Mouse (Mus musculus): Measurements from ENCODE around the gene 2900026A02Rik. TPM values are rescaled to one million over a fixed set of nuclear protein-coding genes. Genes with fewer than 3 reads are reported as not detected.

Gene 2900026A02Rik
- polyA plus RNA-seq, 1 experiment = 0.01 TPM

DNA sequence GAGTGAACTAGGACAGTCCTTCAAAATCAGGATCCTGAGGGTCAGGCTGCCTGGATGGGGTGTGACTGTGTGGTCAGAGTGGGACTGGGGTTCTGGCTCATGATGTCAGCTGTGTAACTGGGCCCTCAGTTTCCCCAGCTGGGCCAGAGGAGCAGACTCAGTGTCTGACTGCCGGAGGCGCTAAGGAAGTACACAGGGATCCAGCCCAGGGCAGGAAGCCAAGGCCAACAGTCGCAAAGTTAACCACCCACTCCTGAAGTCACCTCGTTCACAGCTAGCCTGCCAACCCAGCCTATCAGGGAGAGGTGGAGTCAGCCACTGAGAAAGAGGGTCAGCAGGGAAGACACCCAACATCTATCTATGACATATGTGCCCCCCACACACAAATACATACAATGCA, 13.0 kb downstream of the 2900026A02Rik start:
- no peaks in the 10 kb centered on the region for H3K9me3 ChIP-seq (ENCODE audit: control insufficient read depth, low read length)
- H3K36me3 ChIP-seq (ENCODE audit: control insufficient read depth) = no peaks in the 10 kb centered on the region
- H3K27me3 ChIP-seq (ENCODE audit: control insufficient read depth) = no peaks in the 10 kb centered on the region
- H3K4me3 ChIP-seq (replicated peaks) = no peak overlapping the region
- no peak for TF ChIP-seq TAL1 (IDR thresholded peaks at IDR 0.05; ENCODE audit: low read length)
- H3K4me1 ChIP-seq (ENCODE audit: control insufficient read depth) = no peaks in the 10 kb centered on the region

DNA sequence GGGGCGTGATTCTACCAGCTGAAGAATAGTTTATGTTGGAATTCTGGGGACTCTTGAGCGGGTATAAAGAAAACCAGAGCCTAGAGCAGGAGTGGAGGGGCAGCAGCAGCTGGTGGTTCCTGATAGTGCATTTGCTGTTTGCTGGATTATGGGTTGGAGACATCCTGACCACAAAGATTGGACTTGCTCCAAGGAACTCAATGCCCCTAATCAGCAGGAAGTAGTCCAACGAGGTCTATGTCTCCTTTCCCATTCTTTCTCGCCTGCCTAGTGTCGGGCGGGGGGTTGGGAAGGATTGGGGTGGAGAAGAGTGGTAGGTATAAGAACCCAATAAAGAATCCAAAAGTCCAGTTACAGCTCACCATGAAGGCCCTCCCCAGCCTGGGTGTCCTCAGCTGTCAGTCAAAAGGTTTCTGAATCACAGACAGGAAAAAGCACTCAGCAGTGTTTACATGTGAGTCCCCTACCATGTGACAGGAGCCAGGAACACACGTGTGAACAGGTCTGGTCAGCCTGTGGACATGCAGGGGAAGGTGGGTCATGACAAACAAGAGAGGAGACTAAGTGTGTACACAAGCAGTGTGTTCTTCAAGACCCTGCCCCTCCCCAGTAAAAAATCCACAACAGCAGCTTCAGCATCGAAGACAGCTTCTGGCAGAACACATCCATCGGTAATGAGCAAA, 14.2 kb downstream of the 2900026A02Rik start:
- TF ChIP-seq GATA1 (IDR thresholded peaks at IDR 0.05; ENCODE audit: low read length) = no peak
- no peak for TF ChIP-seq TAL1 (IDR thresholded peaks at IDR 0.05; ENCODE audit: low read length)
- Histone ChIP-seq H3K9me3 (ENCODE audit: control insufficient read depth, low read length) (no peaks in the 10 kb centered on the region), H3K4me1 (ENCODE audit: control insufficient read depth) (no peaks in the 10 kb centered on the region), H3K36me3 (ENCODE audit: control insufficient read depth) (no peaks in the 10 kb centered on the region), H3K27me3 (ENCODE audit: control insufficient read depth) (no peaks in the 10 kb centered on the region), H3K4me3 (replicated peaks) (no peak overlapping the region)

DNA sequence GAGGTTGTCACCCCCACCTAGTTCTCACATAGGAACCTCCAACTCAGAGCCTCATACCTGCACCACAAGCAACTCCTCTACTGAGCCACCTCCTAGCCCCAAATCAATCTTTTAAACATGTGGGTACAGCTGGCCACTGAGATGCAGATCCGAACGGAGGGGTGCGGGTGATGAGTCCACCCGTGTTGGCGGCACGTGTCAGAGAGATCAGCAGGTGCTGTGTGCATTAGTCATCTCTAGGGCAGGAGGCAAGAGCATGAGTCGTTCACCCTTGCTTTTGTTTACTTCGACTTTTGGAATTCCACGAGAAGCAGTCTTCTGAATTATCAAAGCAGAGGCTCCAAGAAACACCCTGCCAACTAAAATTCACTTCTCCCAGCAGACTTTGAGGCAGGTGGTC, 16.8 kb downstream of the 2900026A02Rik start:
- no peak overlapping the region for H3K4me3 ChIP-seq (replicated peaks)
- TF ChIP-seq TAL1 (IDR thresholded peaks at IDR 0.05; ENCODE audit: low read length) = no peak
- no peak for TF ChIP-seq GATA1 (IDR thresholded peaks at IDR 0.05; ENCODE audit: low read length)
- H3K36me3 ChIP-seq (ENCODE audit: control insufficient read depth) = no peaks in the 10 kb centered on the region
- H3K27me3 ChIP-seq (ENCODE audit: control insufficient read depth) = no peaks in the 10 kb centered on the region
- no peaks in the 10 kb centered on the region for H3K4me1 ChIP-seq (ENCODE audit: control insufficient read depth)
- no peaks in the 10 kb centered on the region for H3K9me3 ChIP-seq (ENCODE audit: control insufficient read depth, low read length)

DNA sequence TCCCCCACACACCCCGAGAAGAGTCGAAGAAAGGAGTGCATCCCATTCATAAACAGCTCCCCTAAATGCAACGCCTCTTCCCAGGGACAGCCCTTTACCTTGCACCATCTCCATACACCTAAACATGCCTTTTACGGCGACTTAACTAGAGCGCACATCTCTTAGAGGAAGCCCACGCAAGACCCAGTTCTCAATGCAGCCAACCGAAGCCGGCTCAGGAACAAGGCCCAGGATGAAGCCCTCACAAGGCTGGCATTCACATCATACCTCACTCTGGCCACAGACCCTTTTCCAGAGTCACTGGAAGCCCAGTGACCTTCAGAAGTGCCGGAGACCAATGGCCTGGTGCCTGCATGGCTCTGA, 21.3 kb downstream of the 2900026A02Rik start:
- TF ChIP-seq TAL1 (IDR thresholded peaks at IDR 0.05; ENCODE audit: low read length) (no peak), GATA1 (IDR thresholded peaks at IDR 0.05; ENCODE audit: low read length) (no peak)
- H3K9me3 ChIP-seq (ENCODE audit: control insufficient read depth, low read length) = no peaks in the 10 kb centered on the region
- H3K36me3 ChIP-seq (ENCODE audit: control insufficient read depth) = no peaks in the 10 kb centered on the region
- H3K4me1 ChIP-seq (ENCODE audit: control insufficient read depth) = no peaks in the 10 kb centered on the region
- H3K4me3 ChIP-seq (replicated peaks) = no peak overlapping the region
- no peaks in the 10 kb centered on the region for H3K27me3 ChIP-seq (ENCODE audit: control insufficient read depth)

DNA sequence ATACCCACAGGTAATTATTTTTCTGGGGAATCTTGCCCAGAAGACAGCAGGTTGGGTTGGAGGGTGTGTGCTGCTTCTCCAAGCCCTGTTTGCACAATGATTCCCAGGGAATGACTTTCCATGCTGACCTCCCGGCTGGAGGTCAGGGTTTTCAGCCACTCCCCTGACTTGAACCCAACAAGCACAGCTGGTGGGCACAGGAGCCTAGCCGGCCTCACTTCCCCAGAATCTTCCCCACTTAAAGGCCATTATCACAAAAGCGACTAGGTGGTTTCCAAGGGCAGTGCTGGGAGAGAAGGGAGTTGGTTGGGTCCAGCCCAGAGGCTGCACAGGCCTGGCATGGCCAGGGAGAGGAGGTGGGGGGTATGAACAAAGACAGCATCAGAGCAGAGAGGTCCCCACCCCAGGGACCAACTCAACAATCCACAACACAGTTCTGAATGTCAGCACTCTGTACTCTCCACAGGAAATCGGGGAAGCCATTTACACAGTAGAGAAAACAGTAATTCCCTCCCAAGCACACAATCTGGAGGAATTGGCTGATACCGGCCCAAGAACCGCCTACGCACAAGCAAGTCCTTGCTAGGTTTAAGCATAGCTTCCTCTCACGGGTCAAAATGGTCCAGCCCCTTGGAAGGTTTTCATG, 21.8 kb downstream of the 2900026A02Rik start:
- no peaks in the 10 kb centered on the region for H3K36me3 ChIP-seq (ENCODE audit: control insufficient read depth)
- TF ChIP-seq TAL1 (IDR thresholded peaks at IDR 0.05; ENCODE audit: low read length) (no peak), GATA1 (IDR thresholded peaks at IDR 0.05; ENCODE audit: low read length) (no peak)
- H3K9me3 ChIP-seq (ENCODE audit: control insufficient read depth, low read length) = no peaks in the 10 kb centered on the region
- no peaks in the 10 kb centered on the region for H3K4me1 ChIP-seq (ENCODE audit: control insufficient read depth)
- no peaks in the 10 kb centered on the region for H3K27me3 ChIP-seq (ENCODE audit: control insufficient read depth)
- no peak overlapping the region for H3K4me3 ChIP-seq (replicated peaks)

DNA sequence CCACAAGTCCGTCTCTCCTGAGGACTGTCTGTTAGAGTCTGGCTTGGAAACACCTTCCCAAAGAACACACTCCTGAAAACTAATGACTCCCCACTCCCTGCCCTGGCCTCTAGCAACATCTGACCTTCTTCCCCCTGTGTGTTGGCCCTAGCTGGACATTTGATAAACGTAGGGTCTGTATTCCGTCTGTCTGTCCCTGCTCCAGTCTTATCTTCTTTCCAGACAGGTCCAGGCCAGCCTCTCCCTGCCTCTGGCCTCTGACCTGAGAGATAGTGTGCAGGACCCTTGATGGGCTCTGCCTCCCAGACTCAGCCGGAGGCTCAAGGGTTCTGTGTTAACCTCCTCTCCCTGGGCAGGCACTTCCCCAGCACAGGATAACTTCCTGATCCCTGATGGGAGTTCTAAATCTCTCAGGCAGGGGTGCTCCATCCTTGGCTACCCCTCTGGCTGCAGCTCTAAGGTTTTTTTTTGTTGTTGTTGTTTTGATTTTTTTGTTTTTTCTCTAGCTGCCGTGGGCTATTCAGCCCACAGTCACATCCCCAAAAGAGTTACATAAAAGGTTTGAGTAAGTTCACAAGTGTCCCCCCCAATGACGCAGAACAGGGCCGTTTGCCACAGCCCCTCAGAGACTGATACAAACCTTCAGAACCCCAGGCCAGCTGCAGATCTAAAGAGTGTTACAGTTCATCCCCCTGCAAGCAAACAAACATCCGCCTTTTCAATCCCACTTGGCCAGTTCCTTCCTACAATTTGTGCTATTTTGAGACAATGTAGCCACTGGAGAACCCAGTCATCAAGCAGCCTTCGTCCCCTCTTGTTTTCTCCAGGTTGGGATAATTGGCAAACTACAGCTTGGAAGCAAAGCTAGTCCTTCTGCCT, 23.9 kb downstream of the 2900026A02Rik start:
- no peaks in the 10 kb centered on the region for H3K36me3 ChIP-seq (ENCODE audit: control insufficient read depth)
- no peaks in the 10 kb centered on the region for H3K4me1 ChIP-seq (ENCODE audit: control insufficient read depth)
- TF ChIP-seq GATA1 (IDR thresholded peaks at IDR 0.05; ENCODE audit: low read length) (no peak), TAL1 (IDR thresholded peaks at IDR 0.05; ENCODE audit: low read length) (no peak)
- H3K9me3 ChIP-seq (ENCODE audit: control insufficient read depth, low read length) = no peaks in the 10 kb centered on the region
- no peak overlapping the region for H3K4me3 ChIP-seq (replicated peaks)
- no peaks in the 10 kb centered on the region for H3K27me3 ChIP-seq (ENCODE audit: control insufficient read depth)

DNA sequence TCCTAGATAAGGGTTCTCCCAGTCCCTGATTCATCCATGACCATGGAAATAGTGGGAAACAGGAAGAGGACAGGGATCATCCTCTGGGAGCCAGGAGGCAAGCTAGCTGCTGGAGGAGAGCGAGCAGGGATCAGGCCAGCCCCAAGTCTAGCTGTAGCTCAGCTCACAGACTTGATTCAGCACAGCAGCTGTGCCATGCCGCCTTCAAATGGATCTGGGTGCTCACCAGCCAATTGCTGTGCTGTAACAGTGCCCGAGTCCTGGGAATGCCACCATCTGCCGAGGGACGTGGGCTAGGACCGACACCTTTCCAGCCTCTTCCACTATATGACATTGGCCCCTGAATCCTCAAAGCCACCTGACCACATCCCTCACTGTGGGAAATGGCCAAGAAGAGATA, 25.1 kb downstream of the 2900026A02Rik start:
- H3K27me3 ChIP-seq (ENCODE audit: control insufficient read depth) = no peaks in the 10 kb centered on the region
- no peaks in the 10 kb centered on the region; the same call in 1 of the 2 replicates for H3K36me3 ChIP-seq (ENCODE audit: control insufficient read depth)
- H3K4me3 ChIP-seq (replicated peaks) = no peak overlapping the region
- no peak for TF ChIP-seq GATA1 (IDR thresholded peaks at IDR 0.05; ENCODE audit: low read length)
- no peak for TF ChIP-seq TAL1 (IDR thresholded peaks at IDR 0.05; ENCODE audit: low read length)
- H3K4me1 ChIP-seq (ENCODE audit: control insufficient read depth) = no peaks in the 10 kb centered on the region
- H3K9me3 ChIP-seq (ENCODE audit: control insufficient read depth, low read length) = no peaks in the 10 kb centered on the region

DNA sequence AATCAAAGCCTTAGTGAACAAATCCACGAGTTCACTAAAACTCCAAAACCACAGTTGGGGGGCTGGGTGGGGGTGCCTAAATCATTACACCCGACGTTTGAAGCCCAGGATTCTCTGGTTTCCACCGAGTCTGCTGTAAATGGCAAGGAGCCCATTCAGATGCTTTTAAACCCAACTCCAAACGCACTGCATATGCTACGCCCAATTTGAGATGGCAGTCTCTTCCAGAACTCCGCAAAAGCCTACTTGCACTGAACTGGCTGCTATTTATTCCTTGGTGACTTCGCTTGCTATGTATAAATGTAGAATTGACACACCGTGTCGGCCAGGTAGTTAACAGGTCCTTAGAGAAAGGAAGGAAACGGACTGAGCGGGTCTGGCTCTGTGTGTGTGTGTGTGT, 25.6 kb downstream of the 2900026A02Rik start:
- H3K9me3 ChIP-seq (ENCODE audit: control insufficient read depth, low read length) = no peaks in the 10 kb centered on the region
- no peaks in the 10 kb centered on the region; the same call in 1 of the 2 replicates for H3K36me3 ChIP-seq (ENCODE audit: control insufficient read depth)
- H3K4me3 ChIP-seq (replicated peaks) = no peak overlapping the region
- no peak for TF ChIP-seq GATA1 (IDR thresholded peaks at IDR 0.05; ENCODE audit: low read length)
- TF ChIP-seq TAL1 (IDR thresholded peaks at IDR 0.05; ENCODE audit: low read length) = no peak
- no peaks in the 10 kb centered on the region for H3K27me3 ChIP-seq (ENCODE audit: control insufficient read depth)
- no peaks in the 10 kb centered on the region for H3K4me1 ChIP-seq (ENCODE audit: control insufficient read depth)

DNA sequence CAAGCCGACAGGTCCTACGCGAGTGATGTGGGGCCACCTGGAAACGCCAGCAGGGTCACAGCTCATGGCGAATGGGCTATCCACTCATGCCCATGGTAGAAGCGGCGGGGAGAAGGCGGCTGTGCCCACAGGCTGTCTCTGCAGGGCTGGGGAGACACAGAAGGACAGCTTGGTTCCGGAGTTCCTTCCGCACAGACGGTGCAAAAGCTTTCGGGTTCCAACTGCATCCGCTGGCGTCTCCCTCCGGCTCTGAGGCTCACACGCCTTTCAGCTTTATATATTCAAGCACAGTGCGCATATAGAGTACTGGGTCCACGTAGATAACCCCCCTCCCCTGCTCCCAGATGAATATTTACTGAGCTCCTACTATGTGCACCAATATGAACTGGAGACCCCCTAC, 27.3 kb downstream of the 2900026A02Rik start:
- Histone ChIP-seq H3K9me3 (ENCODE audit: control insufficient read depth, low read length) (no peaks in the 10 kb centered on the region), H3K36me3 (ENCODE audit: control insufficient read depth) (peaks cover 5% of the 10 kb centered on the region; the same call in 1 of the 2 replicates), H3K4me3 (replicated peaks) (no peak overlapping the region), H3K4me1 (ENCODE audit: control insufficient read depth) (no peaks in the 10 kb centered on the region), H3K27me3 (ENCODE audit: control insufficient read depth) (no peaks in the 10 kb centered on the region)
- TF ChIP-seq GATA1 (IDR thresholded peaks at IDR 0.05; ENCODE audit: low read length) (no peak), TAL1 (IDR thresholded peaks at IDR 0.05; ENCODE audit: low read length) (no peak)
